Mouse (Mus musculus) right cerebral cortex, postnatal 4 days (tissue): Measurements from ENCODE around the gene Supt16.
A peak's percentile ranks its signal among the peaks of the same experiment; 100 is the strongest.

Experiments used
- DNase-seq: peaks from one replicate; pipeline ENCODE4 v3.0.0-alpha.2; 2022

Supt16 gene

DNA sequence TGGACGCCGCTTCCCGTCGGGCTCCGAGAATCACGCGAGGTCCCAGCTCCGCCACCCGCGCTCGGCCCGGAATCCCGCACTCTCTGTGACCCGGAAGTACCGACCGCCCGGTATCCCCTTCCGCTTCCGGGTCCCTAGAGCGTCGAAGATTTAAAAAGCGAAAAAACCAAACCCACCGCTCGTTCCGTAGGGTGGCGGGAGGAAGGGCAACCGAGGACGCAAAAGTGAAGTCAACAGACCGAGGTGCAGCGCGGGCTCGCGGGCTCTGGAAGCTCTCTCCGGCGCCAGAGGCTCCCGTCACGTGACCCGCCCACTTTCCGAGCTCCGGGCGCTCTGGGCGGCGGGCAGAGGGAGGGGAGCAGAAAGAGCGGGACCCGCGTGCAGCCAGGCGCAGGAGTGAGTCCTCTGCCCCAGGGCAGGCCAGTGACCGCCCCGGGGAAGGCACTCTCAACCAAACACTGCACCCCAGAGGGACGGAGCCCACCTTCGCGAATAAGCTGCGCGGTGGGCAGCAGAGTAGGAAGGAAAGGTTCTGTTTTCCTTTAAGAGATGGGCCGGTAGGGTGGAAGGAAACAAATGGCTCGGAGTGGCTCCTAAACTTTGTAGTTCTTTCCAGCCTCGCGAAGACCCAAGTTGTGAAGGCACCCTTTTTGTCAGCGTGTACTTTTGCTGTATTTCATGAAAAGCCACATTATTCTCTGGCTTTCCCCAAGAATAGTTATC lies at the start of gene Supt16:
TSS of gene Supt16 (minus strand) at position 261 of the 723 bp plus-strand sequence.
- DNase-seq, result peak; percentile 81

DNA sequence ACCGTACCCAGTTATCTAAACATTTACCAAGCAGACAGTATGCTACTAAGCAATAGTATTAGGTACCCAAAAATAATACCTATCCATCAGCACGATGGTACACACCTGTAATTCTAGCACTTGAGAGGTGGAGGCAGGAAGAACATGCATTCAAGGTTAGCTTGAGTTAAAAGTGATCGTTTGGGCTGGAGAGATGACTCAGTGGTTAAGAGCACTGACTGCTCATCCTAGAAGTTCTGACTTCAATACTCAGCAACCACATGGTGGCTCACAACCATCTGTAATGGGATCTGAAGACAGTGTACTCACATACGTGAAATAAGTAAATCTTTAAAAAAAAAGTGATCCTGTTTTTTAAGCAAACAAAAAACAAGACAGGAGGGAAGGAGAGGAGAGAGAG lies 48.9 kb upstream of the Supt16 start:
- no peak for DNase-seq

DNA sequence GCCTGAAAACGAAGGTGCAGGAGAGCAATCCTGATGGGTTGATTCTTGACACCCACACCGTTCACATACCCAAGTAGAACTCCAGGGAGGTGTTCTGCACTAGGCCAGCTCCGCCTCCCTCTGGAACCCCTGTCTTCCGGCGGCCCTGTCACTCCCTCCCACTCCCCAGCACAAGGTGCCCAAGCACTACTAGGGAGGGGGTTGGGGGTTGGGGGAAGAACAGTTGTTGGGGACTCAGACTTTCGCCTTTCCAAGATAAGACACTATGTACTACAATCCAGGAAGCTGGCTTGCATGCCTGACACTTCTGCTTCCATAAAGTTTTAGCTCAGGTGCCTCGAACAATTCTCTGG lies 47.5 kb upstream of the Supt16 start:
- no peak for DNase-seq

DNA sequence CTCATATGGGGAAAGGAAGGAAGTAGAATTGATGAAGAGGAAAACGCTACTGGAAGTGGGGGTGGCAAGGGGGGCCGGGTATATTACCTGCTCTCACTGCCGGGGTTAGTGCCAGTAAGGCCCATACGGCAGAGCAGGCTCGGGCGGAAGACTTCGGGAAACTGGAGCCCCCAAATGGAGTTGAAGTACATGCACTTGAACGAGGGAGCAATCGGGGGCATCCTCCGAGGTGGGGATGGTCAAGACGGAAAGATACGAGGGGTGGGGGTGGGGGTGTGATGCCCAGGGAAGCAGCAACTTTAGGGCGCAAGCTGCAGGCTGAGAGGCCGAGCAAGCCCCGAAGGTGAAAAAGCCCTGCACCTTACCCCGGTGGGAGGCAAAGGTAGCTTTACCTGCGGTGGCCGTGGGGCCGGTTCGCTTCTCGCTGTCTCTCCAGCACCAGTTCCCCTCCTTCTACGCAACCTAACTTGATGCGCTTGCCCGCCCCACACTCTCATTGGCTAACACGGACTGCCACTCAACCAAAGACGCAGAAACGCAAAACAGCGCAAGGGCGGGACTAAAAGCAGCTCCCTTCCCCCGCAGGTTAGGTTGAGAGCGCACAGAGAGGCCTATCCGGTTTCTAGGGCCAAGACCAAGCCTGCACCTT lies 46.9 kb upstream of the Supt16 start:
- peak; percentile 98 for DNase-seq

DNA sequence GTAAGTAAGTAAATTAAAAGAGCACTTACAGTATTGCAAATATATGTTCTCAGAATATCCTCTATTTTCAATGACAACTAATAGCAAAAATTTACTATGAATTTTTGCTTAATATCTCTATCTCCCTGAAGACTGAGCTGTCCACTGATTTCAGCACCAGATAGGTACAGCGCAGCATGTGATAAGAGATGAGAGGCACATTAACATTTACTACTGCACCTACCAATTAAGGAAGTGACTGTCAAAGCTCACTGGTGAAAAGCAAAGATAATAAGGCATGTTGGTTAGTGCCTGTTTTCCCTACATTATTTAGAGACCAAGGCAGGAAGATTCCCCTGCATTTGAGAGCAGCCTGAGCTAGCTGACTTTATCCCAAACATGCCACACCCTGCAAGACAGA lies 39.0 kb upstream of the Supt16 start:
- no peak for DNase-seq

DNA sequence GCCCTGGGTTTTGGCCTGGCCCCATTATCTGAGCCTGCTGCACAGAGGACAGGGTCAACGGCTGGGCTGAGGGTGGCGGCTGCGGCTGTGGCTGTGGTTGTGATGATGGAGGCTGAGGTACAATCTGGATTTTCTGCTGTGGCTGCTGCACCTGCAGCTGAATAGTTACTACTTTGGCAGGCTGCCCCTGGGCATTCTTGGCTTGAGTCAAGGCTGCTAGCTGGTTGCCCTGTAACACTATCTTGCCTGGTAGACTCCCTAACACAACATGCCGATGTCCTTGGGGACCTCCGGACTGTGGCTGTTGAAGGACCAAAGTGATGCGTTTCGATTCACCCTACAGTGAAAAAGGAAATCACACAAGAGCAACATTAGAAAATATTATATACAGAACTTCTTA lies 37.9 kb upstream of the Supt16 start:
- no peak for DNase-seq

DNA sequence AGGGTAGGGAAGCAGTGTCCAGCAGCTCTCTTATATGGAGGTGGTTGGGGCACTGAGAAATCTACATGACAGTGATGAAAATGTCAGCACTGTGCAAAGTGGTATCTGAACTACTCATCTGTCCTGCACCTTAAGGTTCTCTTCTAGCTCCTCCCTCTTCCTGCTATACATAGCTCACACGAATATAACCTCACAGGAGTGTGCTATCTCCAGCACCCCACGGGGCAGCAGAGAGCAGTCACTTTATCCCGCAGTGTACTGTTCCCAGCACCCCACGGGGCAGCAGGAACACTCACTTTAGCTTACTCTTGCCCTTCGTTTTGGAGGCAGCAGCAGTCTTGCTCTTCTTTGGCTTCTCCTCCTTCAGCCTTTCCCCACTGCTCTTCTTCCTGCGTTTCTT lies 35.0 kb upstream of the Supt16 start:
- no peak for DNase-seq

DNA sequence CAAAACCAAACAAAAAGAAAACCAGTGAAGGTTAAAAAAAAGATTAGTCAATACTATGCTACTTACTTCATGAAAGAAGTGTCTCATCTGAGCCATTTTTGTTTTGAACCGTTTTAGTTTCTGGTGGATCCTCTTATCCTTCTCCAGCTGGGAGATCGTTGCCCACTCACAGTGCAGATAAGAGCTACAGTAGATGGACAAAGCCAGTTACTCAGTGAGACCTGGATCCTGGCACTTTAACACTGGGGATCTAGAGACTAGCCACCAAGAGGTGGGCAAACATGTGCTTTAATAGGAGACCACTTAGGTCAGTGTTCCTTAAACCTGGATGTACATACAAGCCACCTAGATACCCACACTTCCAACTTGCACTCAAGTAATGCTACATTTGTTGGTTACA lies 28.8 kb upstream of the Supt16 start:
- DNase-seq, result no peak

DNA sequence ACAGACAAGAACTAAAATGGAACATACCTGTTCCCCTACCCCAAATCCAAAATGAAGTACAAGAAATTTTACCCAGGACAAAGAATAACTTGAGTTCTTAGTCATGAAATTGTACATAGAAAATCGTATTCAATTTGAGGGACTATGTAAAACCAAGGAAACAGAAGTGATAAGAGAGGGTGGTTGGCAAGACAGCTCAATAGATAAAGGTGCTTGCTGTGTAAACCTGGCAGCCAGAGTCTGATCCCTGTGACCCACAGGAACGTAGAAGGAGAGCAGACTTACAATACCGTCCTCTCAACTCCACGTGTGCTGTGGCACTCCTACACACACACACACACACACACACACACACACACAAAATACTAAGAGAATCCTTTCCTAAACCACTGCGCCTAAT lies 20.0 kb upstream of the Supt16 start:
- no peak for DNase-seq

DNA sequence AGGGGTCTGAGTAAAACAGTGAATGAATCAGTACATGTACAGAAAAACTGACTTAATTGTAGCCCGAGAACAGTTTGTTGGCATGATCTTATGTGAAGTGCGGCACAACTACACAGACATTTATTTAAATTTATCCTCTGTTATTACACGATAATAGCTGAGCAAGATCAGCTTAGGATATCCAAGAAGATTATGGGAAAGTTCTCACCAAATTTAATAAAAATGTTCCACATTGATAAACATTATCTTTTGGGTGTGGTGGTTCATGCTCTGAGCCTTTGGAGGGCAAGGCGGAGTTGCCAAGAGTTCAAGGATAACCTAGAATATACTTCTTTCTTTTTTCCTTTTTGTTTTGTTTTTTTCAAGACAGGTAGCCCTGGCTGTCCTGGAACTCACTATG lies 2.2 kb upstream of the Supt16 start:
- DNase-seq, result no peak

DNA sequence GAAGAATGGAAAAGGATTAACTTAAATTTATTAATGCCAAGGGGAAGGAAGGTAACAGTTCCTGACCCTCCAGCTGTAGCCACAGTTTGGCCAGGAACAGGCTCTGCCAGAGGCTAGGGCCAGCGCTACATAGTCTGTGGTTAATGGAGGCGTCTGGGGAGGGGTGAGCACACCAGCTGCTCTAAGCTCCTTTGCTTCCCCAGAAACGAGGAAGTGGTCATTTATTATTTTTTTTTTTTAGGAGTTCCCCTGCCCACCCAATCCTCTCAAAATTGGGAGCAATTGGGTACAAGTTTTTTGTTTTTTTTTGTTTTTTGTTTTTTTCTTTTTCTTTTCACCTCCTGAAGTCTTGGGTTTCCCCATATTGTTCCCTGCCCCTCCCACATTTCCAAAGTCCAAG lies 925 bp upstream of the Supt16 start:
- no peak for DNase-seq

DNA sequence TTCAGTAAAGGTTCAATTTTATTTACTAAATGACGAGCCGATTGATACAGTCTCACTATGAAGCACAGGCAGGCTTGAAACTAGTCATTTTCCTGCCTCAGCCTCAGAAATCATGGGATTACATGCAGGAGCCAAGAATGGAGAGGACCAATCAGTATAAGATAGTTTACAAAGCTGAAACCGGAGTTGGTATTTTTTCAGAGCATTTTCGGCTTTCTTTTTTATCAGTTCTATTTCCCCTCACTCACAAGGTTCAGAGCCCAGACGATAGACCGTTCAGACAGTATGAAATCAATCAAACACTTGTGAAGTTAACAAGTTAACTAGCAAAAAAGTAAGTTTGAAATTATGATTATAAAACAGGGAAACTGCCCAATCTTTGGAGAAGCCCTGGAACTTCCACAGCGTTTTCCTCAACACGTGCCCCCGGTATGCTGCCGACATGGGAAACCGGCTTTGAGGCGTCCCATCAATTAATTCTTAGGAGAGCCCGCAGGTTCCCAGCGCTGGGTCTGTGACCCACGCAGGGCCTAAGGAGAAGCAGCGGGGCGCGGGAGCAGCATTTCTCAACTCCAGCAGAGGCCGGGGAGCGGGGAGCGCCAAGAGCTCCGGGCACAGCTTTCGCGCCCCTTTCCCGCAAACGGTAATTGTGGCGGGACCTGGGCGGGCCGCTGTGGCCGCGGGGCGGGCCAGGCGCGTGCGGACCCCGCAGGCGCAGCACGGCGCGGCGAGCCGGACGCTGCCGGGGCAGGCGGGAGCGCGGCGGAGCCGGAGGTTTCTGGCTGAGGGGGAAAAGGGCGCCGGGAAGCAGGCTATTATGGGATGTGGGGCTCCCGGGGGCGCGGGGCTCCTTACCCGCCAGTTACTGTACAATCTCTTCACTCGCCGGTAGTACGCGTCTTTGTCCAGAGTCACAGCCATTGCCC lies 723 bp downstream of the Supt16 start:
- DNase-seq, result no peak

DNA sequence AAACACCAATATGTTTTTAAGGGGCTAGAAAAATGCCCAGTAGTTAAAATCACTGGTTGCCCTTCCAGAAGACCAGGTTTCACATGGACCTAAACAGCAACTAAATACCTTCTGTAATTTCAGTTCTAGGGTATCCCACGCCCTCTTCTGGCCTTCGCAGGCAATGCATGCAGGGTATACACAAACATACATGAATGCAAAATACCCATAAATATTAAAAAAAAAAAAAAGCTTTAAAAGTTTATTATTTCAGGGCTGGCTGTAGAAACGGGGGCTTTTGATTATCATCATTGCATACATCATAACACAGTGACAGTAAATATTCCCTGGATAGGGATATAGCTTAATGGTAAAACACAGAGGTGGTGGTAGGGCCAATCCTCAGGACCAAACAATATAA lies 1.5 kb downstream of the Supt16 start:
- peak; percentile 46 for DNase-seq

DNA sequence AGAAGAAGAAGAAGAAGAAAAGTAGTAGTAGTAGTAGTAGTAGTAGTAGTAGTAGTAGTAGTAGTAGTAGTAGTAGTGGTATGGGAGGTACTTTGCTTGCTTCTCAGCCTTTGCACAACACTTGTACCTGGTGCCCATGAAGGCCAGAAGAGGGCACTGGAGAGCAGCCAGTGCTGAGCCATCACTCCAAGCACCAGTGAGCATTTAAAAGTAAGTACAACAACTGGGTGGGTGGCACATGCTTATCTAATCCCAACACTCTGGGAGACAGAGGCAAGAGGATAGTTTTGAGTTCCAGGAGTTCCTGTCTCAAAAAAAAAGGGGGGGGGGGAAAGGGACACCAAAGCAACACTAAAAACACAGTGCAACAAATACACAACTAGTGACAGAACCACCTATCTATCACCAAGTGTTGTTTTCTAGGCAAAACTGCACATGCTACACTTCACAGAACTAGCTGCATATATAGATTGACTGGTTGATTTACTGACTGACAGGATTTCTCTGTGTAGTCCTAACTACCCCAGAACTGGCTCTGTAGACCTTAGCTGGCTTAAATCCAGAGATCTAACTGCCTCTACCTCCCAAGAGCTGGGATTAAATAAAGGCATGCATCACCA lies 6.4 kb downstream of the Supt16 start:
- DNase-seq, result no peak

DNA sequence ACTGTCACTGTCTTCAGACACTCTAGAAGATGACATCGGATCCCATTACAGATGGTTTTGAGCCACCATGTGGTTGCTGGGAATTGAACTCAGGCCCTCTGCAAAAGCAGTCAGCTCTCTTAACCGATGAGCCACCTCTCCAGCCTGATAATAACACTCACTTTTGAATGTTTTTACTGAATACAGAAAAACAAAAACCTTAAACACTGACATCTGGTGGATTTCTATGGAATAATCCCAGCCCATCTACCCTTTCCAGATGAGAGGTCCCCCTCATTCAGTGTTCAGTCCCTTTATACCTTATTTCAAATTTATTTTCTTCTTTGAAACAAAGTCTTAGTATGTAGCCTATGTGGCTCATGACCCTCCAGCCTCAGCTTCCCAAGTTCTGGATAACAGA lies 7.7 kb downstream of the Supt16 start:
- no peak for DNase-seq

DNA sequence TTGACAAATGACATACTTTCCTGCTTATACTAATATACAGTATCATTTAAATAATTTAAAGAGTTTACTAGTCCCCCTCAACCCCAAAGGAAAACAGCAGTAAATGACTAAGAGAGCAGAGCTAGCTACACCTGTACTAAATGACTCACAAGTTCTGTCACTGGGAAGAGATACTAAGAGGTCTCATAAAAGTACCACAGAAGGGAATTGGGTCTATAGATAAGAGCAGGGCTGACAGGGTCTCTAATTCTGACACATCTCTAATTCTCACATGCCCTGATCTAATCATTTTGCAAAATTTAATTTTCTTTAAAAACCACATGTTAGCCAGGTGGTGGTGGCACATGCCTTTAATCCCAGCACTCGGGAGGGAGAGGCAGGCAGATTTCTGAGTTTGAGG lies 8.4 kb downstream of the Supt16 start:
- no peak for DNase-seq

DNA sequence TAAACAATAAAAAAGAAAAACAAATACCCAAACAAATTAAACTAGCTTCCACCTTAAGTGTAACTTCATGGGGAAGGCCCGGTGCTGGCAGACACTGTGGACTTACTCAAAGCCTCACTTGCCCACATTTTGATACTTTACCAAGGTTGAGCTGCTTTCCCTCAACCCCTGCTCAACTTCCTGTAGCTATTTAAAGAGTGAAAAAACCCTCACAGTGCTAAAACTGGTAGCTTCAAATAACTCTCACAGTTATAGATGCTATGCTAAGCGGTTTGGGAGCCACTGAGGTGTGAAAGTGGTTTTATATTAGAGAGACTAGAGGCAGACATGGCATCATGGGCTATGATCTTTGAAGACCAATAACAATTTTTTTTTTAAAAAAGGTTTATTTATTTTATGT lies 30.6 kb downstream of the Supt16 start:
- DNase-seq, result no peak

DNA sequence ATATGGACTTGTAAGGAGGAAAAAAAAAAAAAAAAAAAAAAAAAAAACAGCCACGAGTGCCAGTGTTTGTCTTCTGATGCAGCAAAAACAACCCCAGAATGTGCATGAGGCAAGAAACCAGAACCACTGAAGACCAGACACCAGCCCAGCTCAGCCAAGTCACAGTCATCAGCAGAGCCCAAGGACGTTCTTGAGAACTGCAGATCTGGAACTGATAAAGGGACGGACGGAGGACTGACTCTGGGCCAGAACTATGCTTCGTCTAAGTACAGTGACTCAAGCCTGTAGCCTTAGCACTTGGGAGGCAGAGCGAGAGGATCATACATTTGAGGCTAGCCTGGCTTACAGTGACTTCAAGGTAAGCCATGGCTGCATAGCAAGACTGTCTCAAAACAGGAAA lies 36.3 kb downstream of the Supt16 start:
- no peak for DNase-seq

DNA sequence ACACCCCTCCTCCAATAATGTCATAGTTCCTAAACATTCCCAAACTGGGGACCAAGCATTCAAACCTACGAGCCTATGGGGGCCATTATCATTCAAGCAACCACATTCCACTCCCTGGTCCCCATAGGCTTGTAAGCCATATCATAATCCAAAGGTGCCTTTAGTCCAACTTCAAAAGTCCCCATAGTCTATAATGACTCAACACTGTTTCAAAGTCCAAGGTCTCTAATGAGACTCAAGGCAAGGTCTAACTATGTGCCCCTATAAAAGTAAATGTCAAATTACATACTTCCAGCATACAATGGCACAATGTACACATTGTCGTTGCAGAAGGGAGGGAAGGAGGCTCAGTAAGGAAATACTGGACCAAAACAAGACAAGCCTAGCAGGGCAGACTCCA lies 42.2 kb downstream of the Supt16 start:
- DNase-seq, result no peak

DNA sequence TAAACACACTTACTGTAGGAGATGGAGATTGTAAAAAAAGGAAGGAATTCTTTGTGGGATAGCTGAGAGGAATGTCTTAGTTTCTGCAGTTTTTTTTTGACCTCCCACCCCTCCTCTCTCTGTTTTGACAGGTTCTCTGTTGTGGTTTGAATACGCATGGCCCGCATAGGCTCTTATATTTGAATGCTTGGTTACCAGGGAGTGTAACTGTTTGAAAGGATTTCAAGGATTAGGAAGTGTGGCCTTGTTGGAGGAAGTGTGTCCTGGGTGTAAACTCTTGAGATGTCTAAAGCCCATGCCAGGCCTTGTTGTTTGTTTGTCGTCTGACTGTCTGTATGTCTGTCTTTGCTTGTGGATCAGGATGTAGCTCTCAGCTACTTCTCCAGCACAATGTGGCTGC lies 44.6 kb downstream of the Supt16 start:
- DNase-seq, result no peak

DNA sequence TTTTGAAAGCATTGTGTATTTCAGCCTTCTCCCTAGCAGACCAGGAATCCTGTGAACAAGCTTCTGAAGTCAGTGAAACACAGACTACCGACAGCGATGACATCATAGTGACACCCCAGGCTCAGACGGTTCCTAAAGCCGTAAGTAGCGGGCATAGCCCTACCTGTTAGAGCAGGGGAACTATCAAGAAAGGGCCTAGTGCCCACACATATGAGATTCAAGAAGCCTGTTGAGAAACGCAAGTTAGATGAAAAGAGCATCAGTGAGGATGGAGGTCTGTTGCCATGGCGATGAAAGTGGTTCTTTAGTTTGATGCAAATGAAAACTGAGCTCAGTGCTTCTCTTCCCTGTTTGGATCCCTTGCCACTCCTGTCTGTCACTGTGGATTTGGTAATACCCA lies 45.0 kb downstream of the Supt16 start:
- peak; percentile 17 for DNase-seq

DNA sequence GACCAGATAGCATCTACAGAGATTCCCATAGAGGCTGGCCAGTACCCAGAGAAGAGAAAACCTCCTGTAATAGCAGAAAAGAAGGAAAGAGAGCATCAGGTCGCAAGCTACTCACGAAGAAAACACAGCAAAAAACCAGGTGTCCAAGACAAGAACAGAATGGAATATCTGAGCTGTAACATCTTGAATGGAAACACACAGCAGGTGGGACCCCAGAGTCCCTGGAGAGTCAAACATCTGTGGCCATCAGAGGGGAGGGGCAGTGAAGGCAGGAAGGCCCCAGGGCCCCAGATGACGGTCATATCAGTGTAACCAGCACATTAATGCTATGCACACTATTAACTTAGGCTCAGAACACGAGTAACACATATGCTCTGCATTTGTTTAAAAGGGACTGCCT lies 47.3 kb downstream of the Supt16 start:
- no peak for DNase-seq

DNA sequence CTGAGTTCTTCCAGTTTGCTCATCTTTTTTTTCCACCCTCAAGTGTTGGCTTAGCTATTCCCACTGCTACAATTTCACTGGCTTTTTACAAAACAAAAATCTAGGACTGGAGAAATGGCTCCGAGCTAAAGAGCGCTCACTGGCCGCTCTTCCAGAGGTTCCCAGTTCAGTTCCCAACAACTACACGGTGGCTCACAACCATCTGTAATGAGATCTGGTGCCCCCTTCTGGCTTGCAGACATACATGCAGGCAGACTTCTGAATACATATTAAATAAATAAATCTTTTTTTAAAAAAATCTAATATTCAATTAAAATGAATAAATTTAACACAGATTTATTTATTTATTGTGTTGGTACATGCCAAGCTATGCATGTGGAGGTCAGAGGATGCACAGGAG lies 50.7 kb downstream of the Supt16 start:
- DNase-seq, result no peak

DNA sequence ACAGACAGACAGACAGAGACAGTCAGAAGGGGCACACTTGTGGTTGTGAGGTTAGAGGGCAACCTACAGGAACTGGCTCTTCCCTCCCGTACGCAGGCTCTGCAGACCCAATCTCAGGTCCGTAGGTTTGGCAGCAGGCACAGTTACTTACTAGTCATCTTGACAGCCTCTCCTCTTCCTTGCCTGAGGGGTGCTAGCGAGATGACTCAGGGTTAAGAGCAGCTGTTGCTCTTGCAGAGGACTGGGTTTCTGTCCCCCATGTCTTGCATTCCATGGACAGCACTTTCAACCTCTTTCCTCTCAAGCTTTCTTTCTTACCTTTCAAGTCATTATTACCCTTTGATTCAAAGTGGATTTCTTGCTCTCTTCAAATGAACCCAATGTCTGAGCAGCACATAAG lies 53.1 kb downstream of the Supt16 start:
- DNase-seq, result no peak
